Mouse (Mus musculus) lung, embryonic 15.5 days (tissue): ENCODE measurements around the gene Itgb6. TPM values are rescaled to one million over a fixed set of nuclear protein-coding genes. Genes with fewer than 3 reads are reported as not detected.

Source experiments
- ATAC-seq: fragments of 200-750 bp; cut with Nextera tagmentation; 2 replicates; pipeline ENCODE4 v1.8.0; 2017; ENCODE audit warnings: moderate number of reproducible peaks, borderline replicate concordance; ENCODE audit not compliant: low FRiP score, low TSS enrichment; ENCODE audit errors: extremely low read depth
- H3K27ac ChIP-seq: fragments of 300-500 bp; sonication (generic); 2 replicates; pipeline ENCODE4 v1.5.1; 2015; ENCODE audit warnings: moderate library complexity, mild to moderate bottlenecking, inconsistent platforms
- H3K27me3 ChIP-seq: fragments of 300-500 bp; sonication (generic); 2 replicates; pipeline ENCODE4 v1.6.1; 2015; ENCODE audit warnings: inconsistent platforms
- H3K36me3 ChIP-seq: fragments of 300-500 bp; sonication (generic); 2 replicates; pipeline ENCODE4 v1.6.1; 2015; ENCODE audit warnings: inconsistent platforms
- H3K4me1 ChIP-seq: fragments of 300-500 bp; sonication (generic); 2 replicates; pipeline ENCODE4 v1.6.1; 2015; ENCODE audit warnings: inconsistent platforms
- H3K4me2 ChIP-seq: fragments of 300-500 bp; sonication (generic); 2 replicates; pipeline ENCODE4 v1.6.1; 2015; ENCODE audit warnings: inconsistent platforms, mild to moderate bottlenecking, moderate library complexity
- H3K4me3 ChIP-seq: fragments of 300-500 bp; sonication (generic); 2 replicates; pipeline ENCODE4 v1.5.1; 2015; ENCODE audit warnings: mild to moderate bottlenecking, inconsistent platforms
- H3K9ac ChIP-seq: fragments of 300-500 bp; sonication (generic); 2 replicates; pipeline ENCODE4 v1.6.1; 2015; ENCODE audit warnings: inconsistent platforms
- H3K9me3 ChIP-seq: fragments of 300-500 bp; sonication (generic); 2 replicates; pipeline ENCODE4 v1.6.1; 2016; ENCODE audit warnings: inconsistent platforms
- WGBS: fragments of 180-500 bp; shearing (Covaris S2); methylation state at CpG from one replicate; pipeline ENCODE4 v1.1.7; 2015; 5-methylcytosine and 5-hydroxymethylcytosine counted together
- polyA plus RNA-seq: library from polyadenylated mRNA; unstranded; fragments of >200 nt; fragmentation: Nextera tagmentation; extraction: Ambion mirVana; gene quantifications from 2 replicates; pipeline ENCODE4 v1.2.1, GENCODE M21; 2015

The Itgb6 gene
- polyA plus RNA-seq, 1 experiment from 2014 or later: 6.4 TPM

DNA sequence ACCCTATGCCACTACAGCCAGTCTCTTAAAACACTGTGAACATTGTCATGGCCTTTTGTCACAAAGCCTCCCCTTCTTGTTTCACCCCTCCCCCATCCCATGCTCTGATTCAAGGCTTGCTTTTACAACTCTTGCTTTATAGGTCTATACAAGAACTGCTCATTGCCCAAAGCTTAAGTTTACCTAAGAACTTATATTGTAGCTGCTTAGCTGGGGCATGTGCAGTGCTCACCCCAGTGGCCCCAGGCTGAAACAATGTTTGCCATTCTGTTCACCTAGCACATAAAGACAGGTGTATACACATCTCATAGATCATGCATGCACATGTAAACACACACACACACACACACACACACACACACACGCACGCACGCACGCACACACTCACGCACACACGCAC, 25.9 kb downstream of the Itgb6 start:
- 92% methylated on average over 6 of the region's 6 CpGs for WGBS
- Histone ChIP-seq H3K36me3 (no peaks in the 10 kb centered on the region), H3K27me3 (no peaks in the 10 kb centered on the region), H3K4me1 (peaks cover 45% of the 10 kb centered on the region), H3K27ac (peak overlapping the region; percentile 54), H3K9me3 (no peaks in the 10 kb centered on the region), H3K9ac (no peak overlapping the region), H3K4me2 (no peak overlapping the region), H3K4me3 (no peak overlapping the region)
- no peak for ATAC-seq

- no peaks in the 10 kb centered on the region for H3K27me3 ChIP-seq
- peak overlapping the region; percentile 54 for H3K27ac ChIP-seq
- H3K9ac ChIP-seq: no peak overlapping the region
- no peaks in the 10 kb centered on the region for H3K9me3 ChIP-seq
- 50% methylated on average over 8 of the region's 8 CpGs for WGBS
- H3K36me3 ChIP-seq: no peaks in the 10 kb centered on the region
- no peak for ATAC-seq
- no peak overlapping the region for H3K4me3 ChIP-seq
- H3K4me1 ChIP-seq: peaks cover 45% of the 10 kb centered on the region
- no peak overlapping the region for H3K4me2 ChIP-seq
Measured at GRCm38 (mm10) chr2:60695706-60696105, 26.7 kb downstream of the Itgb6 start.

DNA sequence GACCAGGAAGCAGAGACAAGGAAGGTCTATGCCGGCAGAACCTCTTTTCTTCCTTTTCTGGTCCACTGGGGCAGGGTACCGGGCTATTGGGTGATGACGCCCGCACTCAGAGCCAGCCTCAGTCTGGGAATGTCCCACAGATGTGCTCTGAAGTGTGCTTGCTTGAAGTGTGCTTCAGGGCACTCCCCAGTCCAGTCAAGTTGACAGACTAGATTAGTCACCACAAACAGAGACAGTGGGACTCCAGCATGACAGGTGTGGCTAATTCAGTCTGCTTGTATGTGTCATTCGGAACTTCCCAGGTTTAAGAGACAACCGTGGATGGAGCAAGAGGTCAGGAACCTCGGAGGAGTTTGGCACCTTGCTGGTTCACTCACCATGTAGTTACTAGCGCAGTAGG, 27.9 kb downstream of the Itgb6 start:
- peak overlapping the region; percentile 52; the same call in 1 of the 2 replicates for H3K27ac ChIP-seq

GRCm38 (mm10) chr2:60692239-60692638, 30.2 kb downstream of the Itgb6 start:
- WGBS: 47% methylated on average over 5 of the region's 5 CpGs
- Histone ChIP-seq H3K27me3 (no peaks in the 10 kb centered on the region), H3K4me2 (no peak overlapping the region), H3K9ac (no peak overlapping the region), H3K4me3 (no peak overlapping the region), H3K9me3 (no peaks in the 10 kb centered on the region), H3K36me3 (no peaks in the 10 kb centered on the region), H3K4me1 (peaks cover 42% of the 10 kb centered on the region), H3K27ac (peak overlapping the region; percentile 66)
- ATAC-seq: peak; percentile 17; the same call in 1 of the 2 replicates

More for the DNA sequence above, 27.9 kb downstream of the Itgb6 start:
- Histone ChIP-seq H3K9me3 (no peaks in the 10 kb centered on the region), H3K4me3 (no peak overlapping the region), H3K27me3 (no peaks in the 10 kb centered on the region), H3K9ac (no peak overlapping the region), H3K4me2 (no peak overlapping the region), H3K36me3 (no peaks in the 10 kb centered on the region), H3K4me1 (peaks cover 46% of the 10 kb centered on the region)
- WGBS: 46% methylated on average over 8 of the region's 8 CpGs
- ATAC-seq: 0 out of 2 replicates have a peak, but pooled peaks have one; percentile 15

- H3K4me1 ChIP-seq: peaks cover 37% of the 10 kb centered on the region
- H3K27me3 ChIP-seq: no peaks in the 10 kb centered on the region
- H3K27ac ChIP-seq: peak overlapping the region; percentile 76; the same call in 1 of the 2 replicates
- no peaks in the 10 kb centered on the region for H3K36me3 ChIP-seq
- WGBS: 8% methylated on average over 1 of the region's 1 CpGs
- H3K9me3 ChIP-seq: no peaks in the 10 kb centered on the region
- H3K4me3 ChIP-seq: no peak overlapping the region
- no peak overlapping the region for H3K4me2 ChIP-seq
- ATAC-seq: no peak
- no peak overlapping the region for H3K9ac ChIP-seq
Measured at GRCm38 (mm10) chr2:60690212-60690611, 32.2 kb downstream of the Itgb6 start.

DNA sequence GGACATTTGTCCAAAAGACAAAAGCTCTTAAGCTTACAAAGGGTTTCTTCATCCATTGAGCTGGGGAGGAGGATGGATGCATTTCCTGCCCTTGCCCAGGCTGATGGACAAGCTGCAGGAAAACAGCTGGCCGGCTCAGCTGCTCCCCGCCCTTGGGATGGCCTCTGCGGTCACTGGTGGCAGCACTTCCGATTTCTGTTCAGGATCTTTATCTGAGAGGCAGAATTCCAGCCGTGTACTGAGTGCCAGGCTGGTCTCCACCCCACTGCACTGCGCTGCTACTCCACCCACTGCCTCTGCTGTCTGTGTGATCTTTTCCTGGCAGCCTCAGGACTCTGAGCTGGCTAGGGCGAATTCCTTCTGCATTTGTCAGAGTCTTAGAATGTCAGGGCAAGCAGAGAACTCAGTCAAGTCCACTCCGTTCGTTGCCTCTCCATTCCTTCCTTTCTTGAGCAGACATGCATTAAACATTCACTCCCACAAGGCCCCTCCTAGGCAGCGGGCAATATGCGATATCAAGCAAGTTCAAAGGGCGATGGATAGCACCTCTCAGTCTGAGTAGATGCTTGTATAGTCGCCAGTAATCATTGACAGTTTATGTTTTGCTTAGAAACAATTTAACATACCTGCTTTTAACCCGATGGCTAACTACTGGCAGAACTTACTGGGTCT, 33.4 kb downstream of the Itgb6 start:
- H3K4me2 ChIP-seq: peak overlapping the region; percentile 40
- no peaks in the 10 kb centered on the region for H3K9me3 ChIP-seq
- no peaks in the 10 kb centered on the region for H3K36me3 ChIP-seq
- peak overlapping the region; percentile 76 for H3K27ac ChIP-seq
- peaks cover 26% of the 10 kb centered on the region for H3K4me1 ChIP-seq
- H3K27me3 ChIP-seq: no peaks in the 10 kb centered on the region
- 12% methylated on average over 14 of the region's 14 CpGs for WGBS
- H3K4me3 ChIP-seq: no peak overlapping the region
- peak; percentile 91 for ATAC-seq
- no peak overlapping the region for H3K9ac ChIP-seq

DNA sequence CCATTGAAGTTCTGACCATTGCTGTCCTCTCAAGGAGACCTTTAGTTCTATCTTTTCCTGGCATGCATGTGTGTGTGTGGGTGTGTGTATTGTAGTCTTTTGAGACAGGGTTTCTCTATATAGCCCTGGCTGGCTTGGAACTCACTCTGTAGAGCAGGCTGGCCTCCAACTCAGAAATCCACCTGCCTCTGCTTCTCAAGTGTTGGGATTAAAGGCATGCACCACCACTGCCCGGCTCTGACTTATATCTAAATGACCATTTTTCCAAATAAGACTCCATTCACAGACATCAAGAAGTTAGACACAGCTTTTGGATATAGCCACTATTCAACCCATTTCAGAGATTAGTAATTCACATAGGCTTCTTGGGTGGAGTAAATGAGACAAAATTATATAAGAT, 34.3 kb downstream of the Itgb6 start:
- Histone ChIP-seq H3K4me3 (no peak overlapping the region), H3K4me1 (peaks cover 23% of the 10 kb centered on the region), H3K9me3 (no peaks in the 10 kb centered on the region), H3K27ac (no peak overlapping the region), H3K36me3 (no peaks in the 10 kb centered on the region), H3K4me2 (no peak overlapping the region), H3K27me3 (no peaks in the 10 kb centered on the region), H3K9ac (no peak overlapping the region)
- WGBS: 86% methylated on average over 1 of the region's 1 CpGs
- no peak for ATAC-seq

DNA sequence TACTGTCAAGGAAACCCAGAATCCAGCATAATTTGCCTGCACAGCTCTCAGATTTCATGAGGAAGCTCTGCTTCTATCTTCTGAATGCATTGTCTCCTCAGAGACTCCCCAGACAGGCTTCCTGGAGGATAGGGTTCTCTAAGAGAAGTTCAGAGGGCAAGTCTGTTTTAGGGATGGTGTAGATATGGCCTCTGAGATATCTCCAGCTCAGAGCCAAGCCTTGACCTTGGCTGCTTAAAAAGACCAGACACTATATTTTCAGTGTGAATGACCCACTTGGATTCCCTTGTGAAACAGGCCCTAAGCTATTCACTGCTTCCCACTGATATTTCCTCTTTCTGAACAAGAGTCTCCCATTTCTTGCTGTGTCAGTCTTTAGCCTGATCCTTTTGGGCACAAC, 36.5 kb downstream of the Itgb6 start:
- Histone ChIP-seq H3K9ac (no peak overlapping the region), H3K9me3 (no peaks in the 10 kb centered on the region), H3K27me3 (no peaks in the 10 kb centered on the region), H3K4me2 (no peak overlapping the region), H3K4me3 (no peak overlapping the region), H3K4me1 (peaks cover 16% of the 10 kb centered on the region), H3K27ac (no peak overlapping the region), H3K36me3 (no peaks in the 10 kb centered on the region)
- no peak for ATAC-seq

- 40% methylated on average over 3 of the region's 3 CpGs for WGBS
- ATAC-seq: no peak
- no peak overlapping the region for H3K4me2 ChIP-seq
- no peak overlapping the region for H3K4me3 ChIP-seq
- no peaks in the 10 kb centered on the region for H3K9me3 ChIP-seq
- H3K36me3 ChIP-seq: no peaks in the 10 kb centered on the region
- H3K27ac ChIP-seq: no peak overlapping the region
- H3K9ac ChIP-seq: no peak overlapping the region
- peaks cover 11% of the 10 kb centered on the region for H3K4me1 ChIP-seq
- H3K27me3 ChIP-seq: no peaks in the 10 kb centered on the region
Measured at GRCm38 (mm10) chr2:60684168-60684567, 38.3 kb downstream of the Itgb6 start.

GRCm38 (mm10) chr2:60682554-60682953, 39.9 kb downstream of the Itgb6 start:
- Histone ChIP-seq H3K4me1 (0 out of 2 replicates have a peak, but pooled peaks cover 4% of the 10 kb centered on the region), H3K4me2 (no peak overlapping the region), H3K36me3 (no peaks in the 10 kb centered on the region), H3K27ac (no peak overlapping the region), H3K9ac (no peak overlapping the region), H3K9me3 (no peaks in the 10 kb centered on the region), H3K4me3 (no peak overlapping the region), H3K27me3 (no peaks in the 10 kb centered on the region)
- no peak for ATAC-seq
- WGBS: 64% methylated on average over 2 of the region's 2 CpGs

- no peak for ATAC-seq
- Histone ChIP-seq H3K27me3 (no peaks in the 10 kb centered on the region), H3K9me3 (no peaks in the 10 kb centered on the region), H3K36me3 (no peaks in the 10 kb centered on the region), H3K4me3 (no peak overlapping the region), H3K9ac (no peak overlapping the region), H3K27ac (no peak overlapping the region), H3K4me1 (no peaks in the 10 kb centered on the region), H3K4me2 (no peak overlapping the region)
- WGBS: 45% methylated on average over 7 of the region's 7 CpGs
Measured at GRCm38 (mm10) chr2:60674413-60674812, 48.0 kb downstream of the Itgb6 start.

GRCm38 (mm10) chr2:60672973-60673954, 49.2 kb downstream of the Itgb6 start:
- WGBS: 34% methylated on average over 17 of the region's 17 CpGs
- no peak for ATAC-seq
- H3K4me3 ChIP-seq: peak overlapping the region; percentile 26

More at GRCm38 (mm10) chr2:60672973-60673954, 49.2 kb downstream of the Itgb6 start:
- Histone ChIP-seq H3K4me1 (no peaks in the 10 kb centered on the region), H3K27me3 (no peaks in the 10 kb centered on the region), H3K9ac (peak overlapping the region; percentile 27), H3K36me3 (no peaks in the 10 kb centered on the region), H3K9me3 (no peaks in the 10 kb centered on the region), H3K27ac (peak overlapping the region; percentile 20), H3K4me2 (peak overlapping the region; percentile 46)
